Comparison of ENCODE assay signal across 8 mouse cellular contexts in genomic region chr9:101250486-101250885, GRCm38 (mm10). TPM values are rescaled to one million over a fixed set of nuclear protein-coding genes. Genes with fewer than 3 reads are reported as not detected.
DNase-seq lines count a peak whose midpoint lies in the region; ATAC-seq and TF ChIP-seq lines count a peak whose summit lies in the region.

No protein-coding gene starts in this region.

- H3K4me3 ChIP-seq in lung, embryonic 16.5 days (ENCODE audit: low read length): peak overlapping the region; percentile 93
- peak overlapping the region; percentile 69 for H3K4me3 ChIP-seq in hindbrain, embryonic 12.5 days
- H3K4me3 ChIP-seq in liver, embryonic 14.5 days (ENCODE audit: insufficient read depth in 1 of 2, low read depth in 2 of 2, low read length in 2 of 2): peak overlapping the region; percentile 39 to 75
- peak overlapping the region; percentile 86 for H3K4me3 ChIP-seq in stomach, embryonic 16.5 days (replicated peaks; ENCODE audit: low read length)

- H3K27me3 ChIP-seq in lung, embryonic 16.5 days (ENCODE audit: control insufficient read depth, insufficient read depth, low read depth, low read length): no peaks in the 10 kb centered on the region
- no peaks in the 10 kb centered on the region for H3K27me3 ChIP-seq in hindbrain, embryonic 12.5 days
- no peaks in the 10 kb centered on the region; the same call in 1 of the 2 replicates for H3K27me3 ChIP-seq in liver, embryonic 14.5 days (ENCODE audit: control insufficient read depth, insufficient read depth, low read length)
- no peaks in the 10 kb centered on the region for H3K27me3 ChIP-seq in stomach, embryonic 16.5 days (ENCODE audit: control insufficient read depth, insufficient read depth, low read length)

- no peak for ATAC-seq in lung, embryonic 16.5 days (ENCODE audit: low read depth)
- ATAC-seq in hindbrain, embryonic 12.5 days (ENCODE audit: low FRiP score): no peak
- no peak for ATAC-seq in liver, embryonic 14.5 days (ENCODE audit: insufficient read depth)
- ATAC-seq in stomach, embryonic 16.5 days (ENCODE audit: insufficient read depth, low FRiP score): no peak
- no peak; the same call in 1 of the 2 replicates for ATAC-seq in megakaryocyte-erythroid progenitor cell, adult 5-6 weeks (replicated peaks; ENCODE audit: low FRiP score, low TSS enrichment, poor library complexity, severe bottlenecking)

- peaks cover 4% of the 10 kb centered on the region; the same call in 1 of the 2 replicates for H3K4me1 ChIP-seq in lung, embryonic 16.5 days (replicated peaks; ENCODE audit: control insufficient read depth, insufficient read depth, low read length)
- H3K4me1 ChIP-seq in hindbrain, embryonic 12.5 days: peaks cover 21% of the 10 kb centered on the region
- H3K4me1 ChIP-seq in liver, embryonic 14.5 days (replicated peaks; ENCODE audit: control insufficient read depth in 2 of 2, insufficient read depth in 2 of 2, low read length in 1 of 2): peaks cover 3 to 16% of the 10 kb centered on the region in 2 experiments; a peak in 3 of 4 replicates
- peaks cover 20% of the 10 kb centered on the region for H3K4me1 ChIP-seq in stomach, embryonic 16.5 days (ENCODE audit: control insufficient read depth, insufficient read depth, low read length)

- peak overlapping the region; percentile 91 for H3K9ac ChIP-seq in lung, embryonic 16.5 days (ENCODE audit: low read length)
- H3K9ac ChIP-seq in hindbrain, embryonic 12.5 days: peak overlapping the region; percentile 84
- peak overlapping the region; percentile 75 for H3K9ac ChIP-seq in liver, embryonic 14.5 days (replicated peaks)
- H3K9ac ChIP-seq in stomach, embryonic 16.5 days (ENCODE audit: low read length): peak overlapping the region; percentile 96

- H3K4me2 ChIP-seq in lung, embryonic 16.5 days (ENCODE audit: low read depth, low read length): peak overlapping the region; percentile 67
- peak overlapping the region; percentile 53 for H3K4me2 ChIP-seq in hindbrain, embryonic 12.5 days (replicated peaks)
- H3K4me2 ChIP-seq in liver, embryonic 14.5 days (ENCODE audit: low read depth): peak overlapping the region; percentile 96
- peak overlapping the region; percentile 64 for H3K4me2 ChIP-seq in stomach, embryonic 16.5 days (ENCODE audit: low read depth, low read length)

- no peaks in the 10 kb centered on the region for H3K36me3 ChIP-seq in lung, embryonic 16.5 days (ENCODE audit: control insufficient read depth, insufficient read depth, low read length)
- no peaks in the 10 kb centered on the region for H3K36me3 ChIP-seq in hindbrain, embryonic 12.5 days
- H3K36me3 ChIP-seq in liver, embryonic 14.5 days (replicated peaks; ENCODE audit: control insufficient read depth, insufficient read depth, low read depth): no peaks in the 10 kb centered on the region
- H3K36me3 ChIP-seq in stomach, embryonic 16.5 days (ENCODE audit: control insufficient read depth, insufficient read depth, low read length): no peaks in the 10 kb centered on the region

- H3K9me3 ChIP-seq in lung, embryonic 16.5 days (ENCODE audit: control insufficient read depth, low read length): no peaks in the 10 kb centered on the region
- no peaks in the 10 kb centered on the region for H3K9me3 ChIP-seq in hindbrain, embryonic 12.5 days (replicated peaks)
- H3K9me3 ChIP-seq in liver, embryonic 14.5 days (ENCODE audit: control insufficient read depth, low read length): no peaks in the 10 kb centered on the region
- no peaks in the 10 kb centered on the region for H3K9me3 ChIP-seq in stomach, embryonic 16.5 days (replicated peaks; ENCODE audit: control insufficient read depth, low read length)

- WGBS in lung, embryonic 16.5 days: 3% methylated on average over 11 of the region's 11 CpGs
- 7% methylated on average over 11 of the region's 11 CpGs for WGBS in hindbrain, embryonic 12.5 days
- 17% methylated on average over 11 of the region's 11 CpGs for WGBS in liver, embryonic 14.5 days (ENCODE audit: insufficient replicate concordance)
- 4% methylated on average over 11 of the region's 11 CpGs for WGBS in stomach, embryonic 16.5 days

- no peak for TF ChIP-seq CTCF in liver, embryonic 14.5 days (IDR thresholded peaks at IDR 0.05; ENCODE audit: low read depth)

- no peak for TF ChIP-seq EP300 in liver, embryonic 14.5 days (IDR thresholded peaks at IDR 0.05; ENCODE audit: low read depth)

- no peak for DNase-seq in lung, postnatal 25 days (ENCODE audit: low spot score)
- peak; percentile 31 for DNase-seq in embryo, embryonic 11 days
- no peak for DNase-seq in liver, embryonic 14.5 days (ENCODE audit: low read depth in 3 of 3, low spot score in 3 of 3)
- DNase-seq in c-Kit-positive CD71-positive TER-119-positive erythroid progenitor cells, embryonic 14.5 days (ENCODE audit: low spot score): no peak

- H3K27ac ChIP-seq in lung, embryonic 16.5 days (ENCODE audit: low read length): peak overlapping the region; percentile 99
- H3K27ac ChIP-seq in hindbrain, embryonic 12.5 days: peak overlapping the region; percentile 98
- no peak overlapping the region for H3K27ac ChIP-seq in liver, embryonic 14.5 days
- peak overlapping the region; percentile 99 for H3K27ac ChIP-seq in stomach, embryonic 16.5 days (ENCODE audit: low read length)

RNA-seq across cellular contexts. Expression of gene Ppp2r3a, which starts 1.1 kb away (rescaled TPM):
- polyA plus RNA-seq in lung, embryonic 16.5 days (2015; fragmentation: Nextera tagmentation; extraction: Ambion mirVana): 11.3 and 12.4 TPM in 2 replicates
- polyA plus RNA-seq in hindbrain, embryonic 12.5 days (2016; fragmentation: Nextera tagmentation; extraction: Ambion mirVana): 26.1 and 28.6 TPM in 2 replicates
- 1.4 and 2.1 TPM in 2 replicates for polyA plus RNA-seq in liver, embryonic 14.5 days (2012; rRNA removed)
- 2.1 and 2.2 TPM in 2 replicates for polyA plus RNA-seq in liver, embryonic 14.5 days (2014; fragmentation: Nextera tagmentation; extraction: Ambion mirVana)
- polyA plus RNA-seq in stomach, embryonic 16.5 days (2015; fragmentation: Nextera tagmentation; extraction: Ambion mirVana): 12.4 and 15.7 TPM in 2 replicates
- 6.4 and 11.3 TPM in 2 replicates for total RNA-seq in megakaryocyte-erythroid progenitor cell, adult 5-6 weeks (2014; fragmentation: Nextera tagmentation)
- total RNA-seq in megakaryocyte-erythroid progenitor cell, adult 5-6 weeks (2017): 5.4 and 12.5 TPM in 2 replicates
